Mouse (Mus musculus): ENCODE measurements around the gene Olfr1419. TPM values are rescaled to one million over a fixed set of nuclear protein-coding genes. Genes with fewer than 3 reads are reported as not detected.
A peak's percentile ranks its signal among the peaks of the same experiment; 100 is the strongest.
"Not testable (repeated sequence)": the region's sequence is repeated elsewhere in the genome, so short reads cannot be mapped to it uniquely, and the experiment has no call there.

The Olfr1419 gene
- not detected in 2 replicates for total RNA-seq (2014; rRNA removed)
- not detected in 2 replicates for polyA plus RNA-seq (2015; fragmentation: Nextera tagmentation; extraction: Ambion mirVana)

DNA sequence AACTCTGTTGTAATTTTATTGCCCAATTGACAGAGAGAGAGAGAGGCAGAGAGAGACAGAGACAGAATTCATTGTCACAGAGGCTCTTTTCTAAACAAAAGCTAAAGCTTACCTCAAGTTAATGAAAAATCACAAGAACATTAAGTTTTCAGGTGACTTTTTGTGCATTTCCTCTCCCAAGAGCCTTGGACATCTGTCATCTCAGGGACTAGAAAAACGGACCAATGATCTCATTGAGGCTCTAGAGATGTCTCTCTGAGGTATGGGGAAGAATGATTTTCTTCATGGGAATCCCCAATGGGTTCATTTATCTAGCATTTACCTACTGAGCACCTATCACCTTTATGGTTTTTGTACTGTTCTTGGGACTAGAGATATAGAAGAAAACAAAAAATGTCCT lies at the start of gene Olfr1419:
Gene Olfr1419, minus strand, starts transcription at position 101 of the 400 bp plus-strand sequence.
- WGBS: 56% methylated on average over 1 of the region's 1 CpGs
- Histone ChIP-seq H3K36me3 (ENCODE audit: insufficient read depth) (no peaks in the 10 kb centered on the region), H3K9me3 (ENCODE audit: low read length) (no peaks in the 10 kb centered on the region), H3K9ac (no peak within 1 kb of the TSS), H3K4me1 (ENCODE audit: insufficient read depth) (no peaks in the 10 kb centered on the region), H3K27me3 (ENCODE audit: insufficient read depth, low read length) (no peaks in the 10 kb centered on the region), H3K4me2 (ENCODE audit: low read depth) (no peak within 1 kb of the TSS), H3K4me3 (ENCODE audit: low read depth, low read length) (no peak within 1 kb of the TSS), H3K27ac (ENCODE audit: low read depth, low read length) (no peak within 1 kb of the TSS)
- TF ChIP-seq CTCF (IDR thresholded peaks at IDR 0.05; ENCODE audit: low read depth): no peak
- no peak for ATAC-seq
- no peak for DNase-seq

- H3K4me1 ChIP-seq (ENCODE audit: insufficient read depth); H3K4me2 ChIP-seq (ENCODE audit: low read depth); H3K4me3 ChIP-seq (ENCODE audit: low read depth, low read length); ATAC-seq; H3K9ac ChIP-seq; H3K27me3 ChIP-seq (ENCODE audit: insufficient read depth, low read length); H3K27ac ChIP-seq (ENCODE audit: low read depth, low read length); H3K9me3 ChIP-seq (ENCODE audit: low read length); DNase-seq: not testable (repeated sequence)
- H3K36me3 ChIP-seq (ENCODE audit: insufficient read depth): peaks cover 63% of the 10 kb centered on the region
- 97% methylated on average over 2 of the region's 2 CpGs for WGBS
These were observed 47.6 kb upstream of the Olfr1419 start for GRCm38 (mm10) chr19:11922515-11922914.

- H3K9me3 ChIP-seq (ENCODE audit: low read length): no peaks in the 10 kb centered on the region
- no peak overlapping the region for H3K27ac ChIP-seq (ENCODE audit: low read depth, low read length)
- no peak for TF ChIP-seq CTCF (IDR thresholded peaks at IDR 0.05; ENCODE audit: low read depth)
- no peak overlapping the region for H3K4me3 ChIP-seq (ENCODE audit: low read depth, low read length)
- no peak overlapping the region for H3K9ac ChIP-seq
- no peak overlapping the region for H3K4me2 ChIP-seq (ENCODE audit: low read depth)
- H3K27me3 ChIP-seq (ENCODE audit: insufficient read depth, low read length): no peaks in the 10 kb centered on the region
- WGBS: 96% methylated on average over 1 of the region's 1 CpGs
- no peak for DNase-seq
- no peak for ATAC-seq
- peaks cover 60% of the 10 kb centered on the region for H3K36me3 ChIP-seq (ENCODE audit: insufficient read depth)
- H3K4me1 ChIP-seq (ENCODE audit: insufficient read depth): no peaks in the 10 kb centered on the region
These were observed 47.2 kb upstream of the Olfr1419 start for GRCm38 (mm10) chr19:11922068-11922467.

DNA sequence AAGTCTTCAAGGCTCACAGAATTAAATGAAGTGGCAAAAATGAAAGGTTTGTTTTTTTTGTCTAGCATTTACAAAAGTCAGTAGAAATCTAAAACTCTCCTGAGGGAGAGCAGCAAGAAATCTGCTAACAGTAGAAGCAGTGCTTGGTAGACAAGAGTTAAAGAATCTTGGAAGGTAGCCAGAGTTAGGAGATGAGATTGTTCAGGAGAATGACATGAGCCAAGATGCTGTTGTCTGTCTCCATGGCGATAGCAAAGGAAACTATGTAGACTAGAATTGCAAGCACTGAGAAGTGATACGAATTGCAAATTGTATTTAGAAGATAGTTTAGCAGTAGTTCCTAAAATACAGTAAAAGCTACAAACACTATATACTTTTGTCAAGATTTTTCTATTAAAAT lies 40.9 kb upstream of the Olfr1419 start:
- peaks cover 18% of the 10 kb centered on the region for H3K36me3 ChIP-seq (ENCODE audit: insufficient read depth)
- no peak overlapping the region for H3K4me3 ChIP-seq (ENCODE audit: low read depth, low read length)
- no peak overlapping the region for H3K9ac ChIP-seq
- no peak overlapping the region for H3K4me2 ChIP-seq (ENCODE audit: low read depth)
- H3K4me1 ChIP-seq (ENCODE audit: insufficient read depth): peaks cover 16% of the 10 kb centered on the region
- 3% methylated on average over 2 of the region's 2 CpGs for WGBS
- H3K27ac ChIP-seq (ENCODE audit: low read depth, low read length): no peak overlapping the region
- H3K9me3 ChIP-seq (ENCODE audit: low read length): no peaks in the 10 kb centered on the region
- no peak for TF ChIP-seq CTCF (IDR thresholded peaks at IDR 0.05; ENCODE audit: low read depth)
- peak; percentile 68 for DNase-seq
- no peaks in the 10 kb centered on the region for H3K27me3 ChIP-seq (ENCODE audit: insufficient read depth, low read length)
- peak; percentile 8; the same call in 1 of the 2 replicates for ATAC-seq

DNA sequence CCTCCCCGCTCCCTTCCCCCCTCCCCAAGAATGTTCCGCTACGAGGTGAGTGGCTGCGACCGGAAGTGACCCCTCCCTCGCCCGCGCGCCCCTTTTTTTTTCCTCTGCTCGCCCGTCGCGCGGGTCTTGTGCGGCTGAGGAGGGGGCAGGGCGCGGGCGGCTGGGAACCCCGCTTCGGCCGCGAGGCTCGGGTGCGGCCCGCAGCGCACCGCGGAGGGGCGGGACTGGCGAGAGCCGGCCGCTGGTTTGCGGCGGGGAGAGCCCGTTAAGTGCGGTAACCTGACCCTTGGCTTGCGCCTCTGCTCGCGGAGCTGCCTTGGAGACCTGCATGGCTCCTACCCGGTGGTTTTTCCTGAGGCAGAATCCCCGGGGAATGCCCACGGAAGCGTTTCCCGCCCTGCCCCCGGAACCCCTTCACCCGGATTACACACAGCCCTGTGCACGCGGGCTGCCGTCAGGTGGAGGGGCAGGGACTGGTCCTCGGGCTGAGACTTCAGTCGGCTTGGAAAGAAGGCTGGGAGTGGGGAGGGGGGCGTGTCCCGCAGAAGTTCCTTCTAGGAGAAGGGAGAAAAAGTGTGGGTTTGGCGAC lies 37.7 kb upstream of the Olfr1419 start:
- TF ChIP-seq CTCF (IDR thresholded peaks at IDR 0.05; ENCODE audit: low read depth): no peak
- Histone ChIP-seq H3K9me3 (ENCODE audit: low read length) (no peaks in the 10 kb centered on the region), H3K9ac (peak overlapping the region; percentile 74), H3K36me3 (ENCODE audit: insufficient read depth) (peaks cover 4% of the 10 kb centered on the region; the same call in 1 of the 2 replicates), H3K4me3 (ENCODE audit: low read depth, low read length) (peak overlapping the region; percentile 97), H3K4me2 (ENCODE audit: low read depth) (peak overlapping the region; percentile 87), H3K27me3 (ENCODE audit: insufficient read depth, low read length) (no peaks in the 10 kb centered on the region), H3K4me1 (ENCODE audit: insufficient read depth) (peaks cover 16% of the 10 kb centered on the region), H3K27ac (ENCODE audit: low read depth, low read length) (peak overlapping the region; percentile 86)
- DNase-seq: no peak
- peak; percentile 57 for ATAC-seq
- 2% methylated on average over 44 of the region's 54 CpGs for WGBS

GRCm38 (mm10) chr19:11912037-11912532 lies 37.2 kb upstream of the Olfr1419 start, which contains the start of gene Patl1:
Patl1 (plus strand) TSS chr19:11912399.
- H3K4me1 ChIP-seq (ENCODE audit: insufficient read depth): peaks cover 16% of the 10 kb centered on the region
- H3K36me3 ChIP-seq (ENCODE audit: insufficient read depth): peaks cover 4% of the 10 kb centered on the region; the same call in 1 of the 2 replicates
- peak; percentile 99 for DNase-seq
- H3K4me3 ChIP-seq (ENCODE audit: low read depth, low read length): peak within 1 kb of the TSS; percentile 97
- H3K27ac ChIP-seq (ENCODE audit: low read depth, low read length): peak within 1 kb of the TSS; percentile 86
- 0% methylated on average over 41 of the region's 53 CpGs for WGBS
- no peaks in the 10 kb centered on the region for H3K27me3 ChIP-seq (ENCODE audit: insufficient read depth, low read length)
- H3K9me3 ChIP-seq (ENCODE audit: low read length): no peaks in the 10 kb centered on the region
- H3K4me2 ChIP-seq (ENCODE audit: low read depth): peak within 1 kb of the TSS; percentile 87
- no peak for TF ChIP-seq CTCF (IDR thresholded peaks at IDR 0.05; ENCODE audit: low read depth)
- ATAC-seq: peak; percentile 98
- peak within 1 kb of the TSS; percentile 74 for H3K9ac ChIP-seq

GRCm38 (mm10) chr19:11911603-11912002 lies 36.7 kb upstream of the Olfr1419 start:
- WGBS: 2% methylated on average over 17 of the region's 17 CpGs
- H3K4me1 ChIP-seq (ENCODE audit: insufficient read depth): peaks cover 16% of the 10 kb centered on the region
- H3K27me3 ChIP-seq (ENCODE audit: insufficient read depth, low read length): no peaks in the 10 kb centered on the region
- H3K9ac ChIP-seq: peak overlapping the region; percentile 74
- DNase-seq (no peak), ATAC-seq (peak; percentile 8)
- peak overlapping the region; percentile 97 for H3K4me3 ChIP-seq (ENCODE audit: low read depth, low read length)
- peak overlapping the region; percentile 83 for H3K4me2 ChIP-seq (ENCODE audit: low read depth)
- peak overlapping the region; percentile 86 for H3K27ac ChIP-seq (ENCODE audit: low read depth, low read length)
- no peaks in the 10 kb centered on the region for H3K9me3 ChIP-seq (ENCODE audit: low read length)
- TF ChIP-seq CTCF (IDR thresholded peaks at IDR 0.05; ENCODE audit: low read depth): no peak
- H3K36me3 ChIP-seq (ENCODE audit: insufficient read depth): peaks cover 4% of the 10 kb centered on the region; the same call in 1 of the 2 replicates
